17 mouse cellular contexts compared by ENCODE assay signal in the genomic region with DNA sequence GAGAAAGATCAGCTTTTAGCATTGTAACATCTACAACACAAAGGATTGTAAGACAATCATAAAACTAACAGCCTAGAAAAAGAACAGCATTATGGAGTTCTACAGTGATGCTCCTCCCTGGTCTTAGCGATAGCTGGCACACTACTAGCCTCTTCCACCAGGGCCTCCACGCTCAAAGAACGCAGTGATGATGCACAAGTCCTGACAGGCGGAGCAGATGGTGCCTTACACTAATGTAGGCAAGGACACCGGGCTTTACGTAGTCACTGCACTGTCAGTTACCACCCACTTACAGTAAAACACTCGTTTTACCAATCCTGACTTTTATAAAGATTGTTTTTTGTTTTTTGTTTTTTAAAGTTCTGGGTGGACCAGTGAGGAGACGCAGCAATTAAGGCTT. TPM values are rescaled to one million over a fixed set of nuclear protein-coding genes. Genes with fewer than 3 reads are reported as not detected.
A peak's percentile ranks its signal among the peaks of the same experiment; 100 is the strongest.
DNase-seq lines count a peak whose midpoint lies in the region; TF ChIP-seq lines count a peak whose summit lies in the region.
"Had no signal": no experiment of that assay in that cellular context is flagged by ENCODE, and none has a peak within 500 bp of the region (broad histone marks: within the 10 kb centered on the region; RNA-seq: fewer than 3 reads in every experiment).

No protein-coding gene starts in this region.

- peak overlapping the region; percentile 80 for H3K27ac ChIP-seq in layer of hippocampus, adult 2 months
- H3K27ac ChIP-seq: embryonic facial prominence, embryonic 10.5 days; forebrain, embryonic 13.5 days; heart, embryonic 13.5 days; hindbrain, embryonic 15.5 days had no signal

- H3K4me3 ChIP-seq in layer of hippocampus, adult 2 months: no peak overlapping the region
- H3K4me3 ChIP-seq: embryonic facial prominence, embryonic 10.5 days; forebrain, embryonic 13.5 days; heart, embryonic 13.5 days; hindbrain, embryonic 15.5 days had no signal

- peak; percentile 21 to 31 for DNase-seq in frontal cortex, postnatal 36 days (ENCODE audit: low spot score in 2 of 2)
- DNase-seq in frontal cortex, postnatal 14 days (ENCODE audit: low spot score in 2 of 2): no peak
- peak in 1 of 2 experiments; percentile 19 for DNase-seq in layer of hippocampus, adult 2 months (ENCODE audit: low spot score in 2 of 2)
- DNase-seq in layer of hippocampus, postnatal 10 days (ENCODE audit: low spot score in 2 of 2): no peak
- DNase-seq in right cerebral cortex, adult 18-20 months: peak; percentile 34
- no peak for DNase-seq in right cerebral cortex, postnatal 4 days
- DNase-seq in cerebellum, postnatal 25 days: no peak
- DNase-seq: adrenal gland, postnatal 10 days; cerebellum, adult 11-12 months; cerebellum, adult 9-10 months; forebrain, postnatal 0 days; gastrocnemius, postnatal 14 days; heart, postnatal 36 days had no signal

- peak; percentile 41 for TF ChIP-seq CTCF in layer of hippocampus, adult 2 months (conservative IDR thresholded peaks at IDR 0.05)

RNA-seq across cellular contexts. Expression of gene Wdhd1, which starts 10.8 kb away (rescaled TPM):
- total RNA-seq in layer of hippocampus, adult 2 months (2021): 1 to 10 TPM; 6.6 to 8.8 TPM
- total RNA-seq in layer of hippocampus, postnatal 10 days (2021): 1 to 10 TPM; 5.7 TPM

RNA-seq across cellular contexts. Expression of gene Socs4, which starts 10.9 kb away (rescaled TPM):
- total RNA-seq in layer of hippocampus, adult 2 months (2021): 10 to 100 TPM; 11.1 to 11.8 TPM
- 10 to 100 TPM; 10.0 to 10.7 TPM for total RNA-seq in layer of hippocampus, postnatal 10 days (2021)

RNA-seq across cellular contexts. Expression of gene Mapk1ip1l, which starts 32.2 kb away (rescaled TPM):
- 10 to 100 TPM; 55.1 to 59.2 TPM for total RNA-seq in layer of hippocampus, adult 2 months (2021)
- 10 to 100 TPM; 66.1 to 80.8 TPM for total RNA-seq in layer of hippocampus, postnatal 10 days (2021)

Comparison
In these comparisons a context has a peak if more than half of its experiments do, and no peak if none do; other contexts are left out.
1. DNase-seq: peak in frontal cortex, postnatal 36 days (2 of 2) and right cerebral cortex, adult 18-20 months (single experiment); none in frontal cortex, postnatal 14 days (0 of 2), layer of hippocampus, postnatal 10 days (0 of 2), right cerebral cortex, postnatal 4 days (single experiment) and cerebellum, postnatal 25 days (0 of 2).